In the genomic region with DNA sequence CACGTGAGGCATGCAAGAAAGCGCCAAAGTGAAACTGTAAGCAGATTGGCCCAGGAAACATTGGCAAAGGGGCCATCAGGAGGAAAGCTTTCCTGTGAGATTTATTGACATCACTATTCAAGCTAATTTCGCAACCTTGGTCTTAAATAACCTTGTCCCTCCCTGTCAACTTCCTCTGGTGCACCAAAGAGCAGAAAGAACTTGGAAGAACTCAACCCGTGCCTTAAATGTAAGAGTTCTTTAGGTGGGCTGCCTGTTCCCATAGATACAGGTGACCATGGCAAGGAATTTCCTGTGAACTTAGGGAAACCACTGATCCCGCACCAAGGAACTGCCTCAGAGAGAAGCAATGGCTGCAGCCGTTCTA, we compare ENCODE assay signal across 13 mouse cellular contexts.
DNase-seq lines count a peak whose midpoint lies in the region; ATAC-seq lines count a peak whose summit lies in the region.
"Had no signal": no experiment of that assay in that cellular context is flagged by ENCODE, and none has a peak within 500 bp of the region (broad histone marks: within the 10 kb centered on the region; RNA-seq: fewer than 3 reads in every experiment).

No protein-coding gene starts in this region.

- ATAC-seq in forebrain, embryonic 12.5 days (ENCODE audit: low FRiP score) = no peak
- no peak for ATAC-seq in kidney, embryonic 15.5 days (replicated peaks; ENCODE audit: low FRiP score)
- ATAC-seq: forebrain, embryonic 16.5 days had no signal

- H3K4me3 ChIP-seq in forebrain, embryonic 10.5 days = no peak overlapping the region
- H3K4me3 ChIP-seq in forebrain, embryonic 12.5 days (replicated peaks) = no peak overlapping the region
- no peak overlapping the region for H3K4me3 ChIP-seq in kidney, embryonic 15.5 days (replicated peaks)
- no peak overlapping the region for H3K4me3 ChIP-seq in limb, embryonic 10.5 days
- H3K4me3 ChIP-seq: heart, embryonic 15.5 days; liver, embryonic 13.5 days; stomach, embryonic 15.5 days had no signal

- no peak overlapping the region for H3K4me2 ChIP-seq in forebrain, embryonic 12.5 days
- 0 out of 2 replicates have a peak overlapping the region, but pooled peaks have one; percentile 0 for H3K4me2 ChIP-seq in kidney, embryonic 15.5 days
- H3K4me2 ChIP-seq: heart, embryonic 15.5 days; liver, embryonic 13.5 days; stomach, embryonic 15.5 days had no signal

- H3K36me3 ChIP-seq in forebrain, embryonic 10.5 days (replicated peaks) = no peaks in the 10 kb centered on the region
- no peaks in the 10 kb centered on the region for H3K36me3 ChIP-seq in forebrain, embryonic 12.5 days (replicated peaks)
- H3K36me3 ChIP-seq in kidney, embryonic 15.5 days = no peaks in the 10 kb centered on the region
- H3K36me3 ChIP-seq in limb, embryonic 10.5 days = no peaks in the 10 kb centered on the region
- H3K36me3 ChIP-seq: heart, embryonic 15.5 days; liver, embryonic 13.5 days; stomach, embryonic 15.5 days had no signal

- H3K9me3 ChIP-seq in forebrain, embryonic 10.5 days = no peaks in the 10 kb centered on the region
- no peaks in the 10 kb centered on the region for H3K9me3 ChIP-seq in forebrain, embryonic 12.5 days
- no peaks in the 10 kb centered on the region for H3K9me3 ChIP-seq in kidney, embryonic 15.5 days (replicated peaks)
- H3K9me3 ChIP-seq in limb, embryonic 10.5 days (replicated peaks) = no peaks in the 10 kb centered on the region
- H3K9me3 ChIP-seq: heart, embryonic 15.5 days; liver, embryonic 13.5 days; stomach, embryonic 15.5 days had no signal

- peak overlapping the region; percentile 57 for H3K27ac ChIP-seq in forebrain, embryonic 10.5 days
- no peak overlapping the region for H3K27ac ChIP-seq in forebrain, embryonic 12.5 days
- no peak overlapping the region for H3K27ac ChIP-seq in kidney, embryonic 15.5 days
- 0 out of 2 replicates have a peak overlapping the region, but pooled peaks have one; percentile 46 for H3K27ac ChIP-seq in limb, embryonic 10.5 days
- H3K27ac ChIP-seq: heart, embryonic 15.5 days; liver, embryonic 13.5 days; stomach, embryonic 15.5 days had no signal

- H3K9ac ChIP-seq in forebrain, embryonic 12.5 days = no peak overlapping the region
- no peak overlapping the region for H3K9ac ChIP-seq in kidney, embryonic 15.5 days
- H3K9ac ChIP-seq: heart, embryonic 15.5 days; liver, embryonic 13.5 days; stomach, embryonic 15.5 days had no signal

- H3K27me3 ChIP-seq in forebrain, embryonic 10.5 days (ENCODE audit: poor library complexity, severe bottlenecking) = no peaks in the 10 kb centered on the region
- H3K27me3 ChIP-seq in forebrain, embryonic 12.5 days = no peaks in the 10 kb centered on the region
- H3K27me3 ChIP-seq in kidney, embryonic 15.5 days = no peaks in the 10 kb centered on the region
- no peaks in the 10 kb centered on the region for H3K27me3 ChIP-seq in limb, embryonic 10.5 days (ENCODE audit: low read depth, poor library complexity, severe bottlenecking)
- H3K27me3 ChIP-seq: heart, embryonic 15.5 days; liver, embryonic 13.5 days; stomach, embryonic 15.5 days had no signal

- DNase-seq in forebrain, embryonic 10.5 days (ENCODE audit: extremely low spot score, low spot score) = no peak
- no peak for DNase-seq in kidney, postnatal 14 days
- DNase-seq in adrenal gland, postnatal 14 days = peak; percentile 28
- DNase-seq in limb, embryonic 10.5 days (ENCODE audit: low spot score) = no peak
- no peak for DNase-seq in adipocyte (ENCODE audit: low spot score)
- DNase-seq in thymus, postnatal 10 days (ENCODE audit: low spot score in 2 of 2) = no peak
- DNase-seq: cerebellum, postnatal 25 days; liver, embryonic 13.5 days had no signal

- peaks cover 47% of the 10 kb centered on the region for H3K4me1 ChIP-seq in forebrain, embryonic 10.5 days
- peaks cover 42% of the 10 kb centered on the region for H3K4me1 ChIP-seq in forebrain, embryonic 12.5 days
- H3K4me1 ChIP-seq in kidney, embryonic 15.5 days = peaks cover 24% of the 10 kb centered on the region
- H3K4me1 ChIP-seq in limb, embryonic 10.5 days = peaks cover 45% of the 10 kb centered on the region
- H3K4me1 ChIP-seq: stomach, embryonic 15.5 days had no signal

- WGBS in forebrain, embryonic 10.5 days = 77% methylated on average over 6 of the region's 6 CpGs
- 63% methylated on average over 6 of the region's 6 CpGs for WGBS in forebrain, embryonic 12.5 days
- WGBS in kidney, embryonic 15.5 days = 45% methylated on average over 6 of the region's 6 CpGs
- WGBS in limb, embryonic 10.5 days = 73% methylated on average over 6 of the region's 6 CpGs

Comparison
In these comparisons a context has a peak if more than half of its experiments do, and no peak if none do; other contexts are left out.
1. H3K27ac ChIP-seq: peak in forebrain, embryonic 10.5 days (single experiment) and limb, embryonic 10.5 days (single experiment); none in forebrain, embryonic 12.5 days (single experiment) and kidney, embryonic 15.5 days (single experiment).